Mouse (Mus musculus): ENCODE data around the gene Apc2. TPM values are rescaled to one million over a fixed set of nuclear protein-coding genes. Genes with fewer than 3 reads are reported as not detected.
"Not testable (repeated sequence)": the region's sequence is repeated elsewhere in the genome, so short reads cannot be mapped to it uniquely, and the experiment has no call there.

The Apc2 gene
- polyA plus RNA-seq, 1 experiment from 2014 or later = 0.96 TPM

GRCm38 (mm10) chr10:80344131-80344661 lies 48.4 kb downstream of the Apc2 start:
- peaks cover 87% of the 10 kb centered on the region for H3K27me3 ChIP-seq (ENCODE audit: insufficient read depth, low read length)
- ATAC-seq (ENCODE audit: insufficient read depth) = no peak
- no peak overlapping the region for H3K9ac ChIP-seq
- H3K9me3 ChIP-seq (ENCODE audit: low read depth, low read length) = no peaks in the 10 kb centered on the region
- H3K4me3 ChIP-seq (ENCODE audit: low read depth, low read length) = no peak overlapping the region
- WGBS = 44% methylated on average over 9 of the region's 9 CpGs
- H3K27ac ChIP-seq (ENCODE audit: low read depth) = no peak overlapping the region
- peaks cover 18% of the 10 kb centered on the region; the same call in 1 of the 2 replicates for H3K4me1 ChIP-seq (ENCODE audit: insufficient read depth)
- DNase-seq = no peak
- TF ChIP-seq CTCF (IDR thresholded peaks at IDR 0.05; ENCODE audit: low read depth) = no peak
- peak overlapping the region; percentile 36 for H3K4me2 ChIP-seq
- H3K36me3 ChIP-seq (ENCODE audit: insufficient read depth) = no peaks in the 10 kb centered on the region

GRCm38 (mm10) chr10:80345122-80345521 lies 49.3 kb downstream of the Apc2 start:
- H3K4me2 ChIP-seq = peak overlapping the region; percentile 36
- ATAC-seq (ENCODE audit: insufficient read depth) = no peak
- H3K9me3 ChIP-seq (ENCODE audit: low read depth, low read length) = no peaks in the 10 kb centered on the region
- no peaks in the 10 kb centered on the region for H3K36me3 ChIP-seq (ENCODE audit: insufficient read depth)
- TF ChIP-seq CTCF (IDR thresholded peaks at IDR 0.05; ENCODE audit: low read depth) = no peak
- H3K9ac ChIP-seq = no peak overlapping the region
- peak overlapping the region; percentile 4; the same call in 1 of the 2 replicates for H3K4me3 ChIP-seq (ENCODE audit: low read depth, low read length)
- no peak for DNase-seq
- 2% methylated on average over 16 of the region's 16 CpGs for whole genome bisulfite sequencing
- H3K27ac ChIP-seq (ENCODE audit: low read depth) = no peak overlapping the region
- H3K4me1 ChIP-seq (ENCODE audit: insufficient read depth) = peaks cover 18% of the 10 kb centered on the region; the same call in 1 of the 2 replicates
- peaks cover 97% of the 10 kb centered on the region for H3K27me3 ChIP-seq (ENCODE audit: insufficient read depth, low read length)

GRCm38 (mm10) chr10:80345929-80346328 lies 50.2 kb downstream of the Apc2 start:
- not testable (repeated sequence) for ATAC-seq (ENCODE audit: insufficient read depth); H3K4me3 ChIP-seq (ENCODE audit: low read depth, low read length); H3K27ac ChIP-seq (ENCODE audit: low read depth); H3K9me3 ChIP-seq (ENCODE audit: low read depth, low read length); H3K4me2 ChIP-seq; H3K9ac ChIP-seq; DNase-seq; H3K36me3 ChIP-seq (ENCODE audit: insufficient read depth)
- WGBS = 76% methylated on average over 5 of the region's 6 CpGs
- Histone ChIP-seq H3K4me1 (ENCODE audit: insufficient read depth) (peaks cover 18% of the 10 kb centered on the region; the same call in 1 of the 2 replicates), H3K27me3 (ENCODE audit: insufficient read depth, low read length) (peaks cover 97% of the 10 kb centered on the region)

- no peak for TF ChIP-seq CTCF (IDR thresholded peaks at IDR 0.05; ENCODE audit: low read depth)
- Histone ChIP-seq H3K27me3 (ENCODE audit: insufficient read depth, low read length) (peaks cover 97% of the 10 kb centered on the region), H3K4me3 (ENCODE audit: low read depth, low read length) (peak overlapping the region; percentile 36), H3K9ac (peak overlapping the region; percentile 26; the same call in 1 of the 2 replicates), H3K4me1 (ENCODE audit: insufficient read depth) (peaks cover 18% of the 10 kb centered on the region; the same call in 1 of the 2 replicates), H3K4me2 (peak overlapping the region; percentile 60), H3K27ac (ENCODE audit: low read depth) (no peak overlapping the region), H3K9me3 (ENCODE audit: low read depth, low read length) (no peaks in the 10 kb centered on the region), H3K36me3 (ENCODE audit: insufficient read depth) (no peaks in the 10 kb centered on the region)
- ATAC-seq (ENCODE audit: insufficient read depth) (no peak), DNase-seq (no peak)
- 8% methylated on average over 17 of the region's 17 CpGs for WGBS
Measured at GRCm38 (mm10) chr10:80347514-80347967, 51.8 kb downstream of the Apc2 start.

GRCm38 (mm10) chr10:80348244-80348781 lies 52.5 kb downstream of the Apc2 start, which contains the start of gene Adamtsl5:
Adamtsl5 (minus strand) TSS chr10:80348412.
- Histone ChIP-seq H3K4me2 (peak within 1 kb of the TSS; percentile 60), H3K4me3 (ENCODE audit: low read depth, low read length) (peak within 1 kb of the TSS; percentile 36), H3K27ac (ENCODE audit: low read depth) (no peak within 1 kb of the TSS), H3K36me3 (ENCODE audit: insufficient read depth) (no peaks in the 10 kb centered on the region), H3K4me1 (ENCODE audit: insufficient read depth) (peaks cover 16% of the 10 kb centered on the region; the same call in 1 of the 2 replicates), H3K27me3 (ENCODE audit: insufficient read depth, low read length) (peaks cover 97% of the 10 kb centered on the region), H3K9ac (peak within 1 kb of the TSS; percentile 26; the same call in 1 of the 2 replicates), H3K9me3 (ENCODE audit: low read depth, low read length) (no peaks in the 10 kb centered on the region)
- DNase-seq (peak; percentile 74), ATAC-seq (ENCODE audit: insufficient read depth) (peak; percentile 33; the same call in 1 of the 2 replicates)
- TF ChIP-seq CTCF (IDR thresholded peaks at IDR 0.05; ENCODE audit: low read depth) = peak; percentile 64
- 1% methylated on average over 38 of the region's 42 CpGs for WGBS

GRCm38 (mm10) chr10:80348981-80349380 lies 53.2 kb downstream of the Apc2 start:
- TF ChIP-seq CTCF (IDR thresholded peaks at IDR 0.05; ENCODE audit: low read depth) = no peak
- Histone ChIP-seq H3K9ac (0 out of 2 replicates have a peak overlapping the region, but pooled peaks have one; percentile 9), H3K4me2 (peak overlapping the region; percentile 60), H3K9me3 (ENCODE audit: low read depth, low read length) (no peaks in the 10 kb centered on the region), H3K4me1 (ENCODE audit: insufficient read depth) (peaks cover 10% of the 10 kb centered on the region; the same call in 1 of the 2 replicates), H3K4me3 (ENCODE audit: low read depth, low read length) (peak overlapping the region; percentile 36), H3K27ac (ENCODE audit: low read depth) (no peak overlapping the region), H3K36me3 (ENCODE audit: insufficient read depth) (no peaks in the 10 kb centered on the region), H3K27me3 (ENCODE audit: insufficient read depth, low read length) (peaks cover 91% of the 10 kb centered on the region)
- ATAC-seq (ENCODE audit: insufficient read depth) = no peak
- 14% methylated on average over 26 of the region's 26 CpGs for WGBS
- peak; percentile 62 for DNase-seq

GRCm38 (mm10) chr10:80350292-80350691 lies 54.5 kb downstream of the Apc2 start:
- H3K36me3 ChIP-seq (ENCODE audit: insufficient read depth) = no peaks in the 10 kb centered on the region
- no peak overlapping the region for H3K27ac ChIP-seq (ENCODE audit: low read depth)
- no peak overlapping the region for H3K4me2 ChIP-seq
- H3K9ac ChIP-seq = no peak overlapping the region
- TF ChIP-seq CTCF (IDR thresholded peaks at IDR 0.05; ENCODE audit: low read depth) = peak; percentile 98
- peaks cover 10% of the 10 kb centered on the region; the same call in 1 of the 2 replicates for H3K4me1 ChIP-seq (ENCODE audit: insufficient read depth)
- WGBS = 5% methylated on average over 7 of the region's 7 CpGs
- peaks cover 89% of the 10 kb centered on the region for H3K27me3 ChIP-seq (ENCODE audit: insufficient read depth, low read length)
- peak; percentile 81 for ATAC-seq (ENCODE audit: insufficient read depth)
- DNase-seq = peak; percentile 94
- H3K9me3 ChIP-seq (ENCODE audit: low read depth, low read length) = no peaks in the 10 kb centered on the region
- no peak overlapping the region for H3K4me3 ChIP-seq (ENCODE audit: low read depth, low read length)

Data from lung, embryonic 14.5 days (tissue).